Mouse (Mus musculus) hindbrain, embryonic 11.5 days (tissue): Measurements from ENCODE around the gene Hoxa9. TPM values are rescaled to one million over a fixed set of nuclear protein-coding genes. Genes with fewer than 3 reads are reported as not detected.

Source experiments
- ATAC-seq: fragments of 200-750 bp; cut with Nextera tagmentation; 2 replicates; pipeline ENCODE4 v1.8.0; 2017; ENCODE audit warnings: mild to moderate bottlenecking, moderate TSS enrichment, moderate library complexity; ENCODE audit not compliant: low FRiP score
- DNase-seq: peaks from one replicate; pipeline ENCODE4 v3.0.0-alpha.2; 2015; ENCODE audit warnings: low spot score
- H3K27ac ChIP-seq: fragments of 300-500 bp; sonication (generic); 2 replicates; pipeline ENCODE4 v1.5.1; 2014; ENCODE audit warnings: mild to moderate bottlenecking, low read depth, low read length
- H3K27me3 ChIP-seq: fragments of 300-500 bp; sonication (generic); 2 replicates; pipeline ENCODE4 v1.6.1; 2014; ENCODE audit warnings: mild to moderate bottlenecking, low read length, moderate library complexity, mixed read lengths; ENCODE audit not compliant: control insufficient read depth, insufficient read depth
- H3K36me3 ChIP-seq: fragments of 300-500 bp; sonication (generic); 2 replicates; pipeline ENCODE4 v1.6.1; 2014; ENCODE audit warnings: mild to moderate bottlenecking, low read length, moderate library complexity, mixed read lengths; ENCODE audit not compliant: control insufficient read depth, insufficient read depth
- H3K4me1 ChIP-seq: fragments of 300-500 bp; sonication (generic); replicated peaks from 2 replicates; pipeline ENCODE4 v1.6.1; 2014; ENCODE audit warnings: low read length, mixed read lengths; ENCODE audit not compliant: control insufficient read depth, insufficient read depth
- H3K4me2 ChIP-seq: fragments of 300-500 bp; sonication (generic); replicated peaks from 2 replicates; pipeline ENCODE4 v1.6.1; 2014; ENCODE audit warnings: mild to moderate bottlenecking, low read depth, low read length
- H3K4me3 ChIP-seq: fragments of 300-500 bp; sonication (generic); 2 replicates; pipeline ENCODE4 v1.5.1; 2014; ENCODE audit warnings: low read depth, low read length
- H3K9ac ChIP-seq: fragments of 300-500 bp; sonication (generic); 2 replicates; pipeline ENCODE4 v1.6.1; 2014; ENCODE audit warnings: low read depth, low read length
- H3K9me3 ChIP-seq: fragments of 300-500 bp; sonication (generic); 2 replicates; pipeline ENCODE4 v1.6.1; 2016; ENCODE audit warnings: low read length; ENCODE audit not compliant: control insufficient read depth
- WGBS: fragments of 180-500 bp; shearing (Covaris S2); extraction: QIAGEN DNeasy Blood & Tissue Kit; methylation state at CpG from one replicate; pipeline ENCODE4 v1.1.7; 2014; 5-methylcytosine and 5-hydroxymethylcytosine counted together
- polyA plus RNA-seq: library from polyadenylated mRNA; unstranded; fragments of >200 nt; fragmentation: Nextera tagmentation; extraction: Ambion mirVana; gene quantifications from 2 replicates; pipeline ENCODE4 v1.2.1, GENCODE M21; 2014

Gene Hoxa9
- polyA plus RNA-seq, 1 experiment from 2014 or later = 0.25 TPM

DNA sequence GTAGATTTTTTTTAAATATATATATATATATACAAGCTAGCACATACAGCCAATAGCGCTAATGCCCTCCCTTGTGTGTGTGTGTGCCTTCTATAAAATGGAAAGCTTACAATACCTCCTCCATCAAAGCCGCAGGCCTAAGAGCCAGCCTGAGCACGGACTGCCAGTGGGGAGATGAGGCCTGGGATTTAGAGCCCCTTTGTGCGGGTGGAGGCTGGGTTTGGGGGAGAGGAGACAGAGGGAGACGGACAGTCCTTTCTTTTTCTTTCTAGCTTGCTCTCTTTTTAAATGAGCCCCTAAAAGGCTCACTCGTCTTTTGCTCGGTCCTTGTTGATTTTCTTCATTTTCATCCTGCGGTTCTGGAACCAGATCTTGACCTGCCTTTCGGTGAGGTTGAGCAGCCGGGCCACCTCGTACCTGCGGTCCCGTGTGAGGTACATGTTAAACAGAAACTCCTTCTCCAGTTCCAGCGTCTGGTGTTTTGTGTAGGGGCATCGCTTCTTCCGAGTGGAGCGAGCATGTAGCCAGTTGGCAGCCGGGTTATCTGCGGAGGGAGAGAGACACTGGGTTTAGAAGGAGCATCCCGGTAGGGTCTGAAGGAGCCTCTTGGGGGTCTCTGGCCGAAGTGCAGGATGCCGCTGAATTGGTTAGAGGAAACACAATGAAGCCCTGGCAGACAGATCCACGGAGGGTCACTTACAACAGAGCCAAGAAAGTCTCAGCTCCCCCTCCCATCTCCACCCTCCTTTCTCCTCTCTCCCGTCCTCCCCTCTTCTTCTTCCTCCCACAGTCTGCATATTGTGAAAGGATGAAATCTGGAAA, 6.7 kb downstream of the Hoxa9 start:
- under 1% methylated on average over 24 of the region's 24 CpGs for WGBS
- peaks cover 3% of the 10 kb centered on the region; the same call in 1 of the 2 replicates for H3K4me1 ChIP-seq
- H3K4me2 ChIP-seq = no peak overlapping the region
- peak; percentile 70 for DNase-seq
- no peak overlapping the region for H3K9ac ChIP-seq
- ATAC-seq = no peak
- no peak overlapping the region for H3K4me3 ChIP-seq
- H3K27me3 ChIP-seq = peaks cover 94% of the 10 kb centered on the region
- H3K27ac ChIP-seq = no peak overlapping the region
- no peaks in the 10 kb centered on the region for H3K9me3 ChIP-seq
- no peaks in the 10 kb centered on the region for H3K36me3 ChIP-seq

DNA sequence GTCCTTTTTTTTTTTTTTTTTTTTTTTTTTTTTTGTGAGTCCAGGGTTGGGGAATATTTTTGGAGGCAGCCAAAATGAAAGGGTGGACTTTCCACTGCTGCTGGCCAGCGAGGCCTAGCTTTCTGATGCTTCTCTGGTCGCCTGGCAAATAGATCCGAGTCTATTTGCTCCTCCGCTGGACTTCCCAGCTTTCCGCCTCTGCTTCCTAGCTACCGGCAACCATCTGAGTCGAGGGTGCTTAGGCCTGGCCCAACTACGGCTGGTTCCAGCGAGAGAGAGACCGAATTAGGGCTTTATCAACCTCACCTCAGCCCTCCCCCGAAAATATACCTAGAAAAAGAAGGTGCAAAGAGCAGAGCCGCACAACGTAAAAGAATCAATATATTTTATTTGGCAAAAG, 8.2 kb downstream of the Hoxa9 start:
- no peak overlapping the region for H3K4me3 ChIP-seq
- DNase-seq = peak; percentile 57
- no peaks in the 10 kb centered on the region for H3K36me3 ChIP-seq
- H3K9me3 ChIP-seq = no peaks in the 10 kb centered on the region
- no peak overlapping the region for H3K27ac ChIP-seq
- peaks cover 3% of the 10 kb centered on the region; the same call in 1 of the 2 replicates for H3K4me1 ChIP-seq
- no peak for ATAC-seq
- H3K9ac ChIP-seq = no peak overlapping the region
- H3K27me3 ChIP-seq = peaks cover 97% of the 10 kb centered on the region
- WGBS = 13% methylated on average over 13 of the region's 13 CpGs
- no peak overlapping the region for H3K4me2 ChIP-seq

DNA sequence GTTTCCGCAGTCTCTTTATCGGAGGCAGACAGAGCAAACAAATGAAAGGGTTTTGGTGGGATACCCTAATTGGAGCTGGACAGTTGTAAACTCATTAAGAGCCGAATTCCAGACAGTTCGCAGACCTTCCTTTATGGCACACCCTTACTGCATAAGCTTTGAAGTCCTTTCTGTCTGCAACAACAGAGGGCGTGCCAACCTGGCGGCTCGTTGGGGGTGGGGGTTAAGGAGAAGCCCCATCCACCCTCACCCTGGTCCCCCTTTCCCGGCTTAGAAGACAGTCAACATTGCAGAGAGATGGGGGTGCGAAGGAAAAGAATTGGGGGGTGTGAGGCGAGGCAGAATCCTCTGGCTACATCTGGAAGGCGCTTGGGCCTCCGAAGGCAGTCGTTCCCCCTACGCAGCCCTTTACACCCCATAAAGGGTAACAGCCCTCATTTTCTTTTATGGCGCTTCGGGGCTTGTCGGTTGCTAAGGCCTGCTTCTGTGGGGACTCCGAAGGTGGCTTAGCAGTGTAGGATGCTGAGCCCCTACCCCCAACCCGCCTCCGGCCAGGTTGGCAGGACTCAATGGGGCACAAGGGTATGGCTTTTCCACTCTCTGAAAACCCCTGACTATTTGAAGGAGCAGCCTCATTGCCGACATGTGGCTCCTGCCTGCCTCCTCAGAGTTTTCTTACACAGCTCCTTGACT, 8.8 kb downstream of the Hoxa9 start:
- Histone ChIP-seq H3K4me2 (no peak overlapping the region), H3K4me3 (peak overlapping the region; percentile 38; the same call in 1 of the 2 replicates), H3K9ac (no peak overlapping the region), H3K27me3 (peaks cover 97% of the 10 kb centered on the region), H3K36me3 (no peaks in the 10 kb centered on the region), H3K9me3 (no peaks in the 10 kb centered on the region), H3K4me1 (peaks cover 7% of the 10 kb centered on the region; the same call in 1 of the 2 replicates), H3K27ac (no peak overlapping the region)
- 3% methylated on average over 21 of the region's 21 CpGs for WGBS
- ATAC-seq = no peak
- DNase-seq = peak; percentile 61

DNA sequence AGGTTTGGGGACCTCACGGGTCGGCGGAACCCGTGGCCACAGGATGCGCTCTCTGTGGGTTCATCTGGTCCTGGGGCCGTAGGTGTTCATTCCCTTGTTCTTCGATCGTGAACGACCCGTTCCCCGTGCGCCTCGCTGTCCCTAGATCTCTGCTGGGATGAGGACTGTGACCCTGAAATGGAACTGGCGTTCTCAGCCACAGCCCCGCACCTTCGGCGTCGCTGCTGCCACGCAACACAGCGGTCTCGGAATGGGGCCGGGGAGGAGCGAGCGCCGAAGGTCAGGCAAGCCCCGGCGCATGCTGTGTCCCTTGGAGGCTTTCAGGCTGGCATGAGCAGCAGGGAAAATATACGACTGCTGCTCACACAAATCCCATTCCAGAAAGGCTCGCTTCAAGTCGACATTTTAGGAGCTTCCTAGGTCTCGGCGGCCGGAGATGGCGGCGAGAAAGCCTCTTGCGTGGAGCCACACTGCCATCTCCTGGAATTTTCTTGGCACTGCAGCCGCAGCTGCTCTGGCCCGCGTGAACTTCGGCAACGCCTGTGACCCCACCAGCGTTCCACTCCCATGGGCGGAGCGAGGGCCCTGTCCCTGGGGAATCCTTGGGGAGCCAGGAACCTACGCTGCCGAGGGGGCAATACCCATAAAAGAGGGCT, 9.4 kb downstream of the Hoxa9 start, which contains the start of gene Hoxa7:
TSS of gene Hoxa7 (minus strand) at position 518 of the 656 bp plus-strand sequence.
- Histone ChIP-seq H3K27me3 (peaks cover 97% of the 10 kb centered on the region), H3K4me2 (peak within 1 kb of the TSS; percentile 87), H3K4me3 (peak within 1 kb of the TSS; percentile 38), H3K4me1 (peaks cover 8% of the 10 kb centered on the region; the same call in 1 of the 2 replicates), H3K36me3 (no peaks in the 10 kb centered on the region), H3K27ac (no peak within 1 kb of the TSS), H3K9me3 (no peaks in the 10 kb centered on the region), H3K9ac (peak within 1 kb of the TSS; percentile 47)
- peak; percentile 61 for ATAC-seq
- WGBS = under 1% methylated on average over 46 of the region's 46 CpGs
- peak; percentile 71 for DNase-seq

DNA sequence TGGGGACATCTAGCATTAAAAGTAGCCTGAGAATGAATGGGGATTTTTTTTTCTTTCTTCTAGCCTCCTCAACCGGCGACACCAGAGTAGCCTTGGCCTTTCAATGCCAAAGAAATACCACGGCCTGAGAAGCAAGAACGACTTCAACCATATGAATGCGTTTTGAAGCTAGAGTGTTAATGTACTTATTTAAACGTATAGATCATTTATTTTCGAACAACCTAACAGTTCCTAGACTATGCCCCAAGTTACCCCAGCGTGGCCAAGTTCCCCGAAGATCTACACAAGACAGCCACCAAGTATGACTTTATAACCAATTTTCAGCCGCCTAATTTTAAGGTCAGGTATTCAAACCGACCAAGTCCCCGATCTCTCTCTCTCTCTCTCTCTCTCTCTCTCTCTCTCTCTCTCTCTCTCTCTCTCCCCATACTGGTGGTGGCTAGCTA, 10.0 kb downstream of the Hoxa9 start:
- H3K36me3 ChIP-seq = no peaks in the 10 kb centered on the region
- no peaks in the 10 kb centered on the region for H3K9me3 ChIP-seq
- DNase-seq = peak; percentile 67
- no peak overlapping the region for H3K9ac ChIP-seq
- no peak for ATAC-seq
- H3K27me3 ChIP-seq = peaks cover 97% of the 10 kb centered on the region
- H3K4me1 ChIP-seq = peaks cover 8% of the 10 kb centered on the region; the same call in 1 of the 2 replicates
- 9% methylated on average over 12 of the region's 12 CpGs for WGBS
- no peak overlapping the region for H3K27ac ChIP-seq
- peak overlapping the region; percentile 38 for H3K4me3 ChIP-seq
- H3K4me2 ChIP-seq = no peak overlapping the region; the same call in 1 of the 2 replicates

DNA sequence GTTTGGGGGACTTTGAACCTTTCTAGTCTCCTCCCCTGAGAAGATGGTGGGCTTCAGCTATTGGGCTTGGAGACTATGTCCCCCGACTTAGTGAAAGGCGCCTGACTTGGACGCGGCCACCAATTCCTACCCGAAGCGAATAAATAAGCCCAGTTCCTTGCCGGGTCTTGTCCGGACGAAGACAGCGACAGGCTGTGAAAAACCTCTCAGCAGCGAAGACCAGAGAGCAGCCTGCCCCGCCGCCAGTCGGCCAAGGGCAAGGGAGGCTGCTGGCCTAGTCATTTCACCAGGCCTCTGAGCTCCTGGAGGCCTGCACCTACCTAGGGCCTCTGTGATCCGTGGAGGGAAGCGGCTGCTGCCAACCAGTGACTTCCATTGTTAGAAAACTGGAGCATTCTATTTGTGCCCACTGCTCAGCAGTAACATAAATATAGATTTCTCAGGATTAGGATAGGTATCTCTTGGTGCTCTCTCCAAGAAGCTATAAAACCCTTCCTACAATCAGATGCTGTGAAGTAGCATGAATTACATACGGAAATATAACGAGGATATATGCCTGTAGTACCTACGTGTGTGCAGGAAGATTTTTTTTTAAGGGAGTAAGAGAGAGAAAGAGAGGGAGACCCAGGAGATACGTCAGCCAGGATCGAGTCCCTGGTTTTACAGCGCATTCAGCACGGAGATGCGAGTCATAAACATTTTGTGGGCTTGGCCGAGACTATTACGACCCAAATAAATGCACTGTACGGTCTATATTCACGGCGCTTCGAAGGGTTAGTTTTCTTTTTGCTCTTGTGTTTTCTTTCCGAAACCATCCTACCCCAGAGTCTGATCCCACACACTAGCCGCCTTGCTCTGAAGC, 10.7 kb downstream of the Hoxa9 start:
- no peaks in the 10 kb centered on the region for H3K36me3 ChIP-seq
- H3K9me3 ChIP-seq = no peaks in the 10 kb centered on the region
- peaks cover 8% of the 10 kb centered on the region; the same call in 1 of the 2 replicates for H3K4me1 ChIP-seq
- no peak overlapping the region for H3K4me2 ChIP-seq
- DNase-seq (peak; percentile 68), ATAC-seq (no peak)
- H3K27ac ChIP-seq = no peak overlapping the region
- 11% methylated on average over 32 of the region's 32 CpGs for WGBS
- H3K27me3 ChIP-seq = peaks cover 97% of the 10 kb centered on the region
- no peak overlapping the region for H3K4me3 ChIP-seq
- H3K9ac ChIP-seq = no peak overlapping the region

DNA sequence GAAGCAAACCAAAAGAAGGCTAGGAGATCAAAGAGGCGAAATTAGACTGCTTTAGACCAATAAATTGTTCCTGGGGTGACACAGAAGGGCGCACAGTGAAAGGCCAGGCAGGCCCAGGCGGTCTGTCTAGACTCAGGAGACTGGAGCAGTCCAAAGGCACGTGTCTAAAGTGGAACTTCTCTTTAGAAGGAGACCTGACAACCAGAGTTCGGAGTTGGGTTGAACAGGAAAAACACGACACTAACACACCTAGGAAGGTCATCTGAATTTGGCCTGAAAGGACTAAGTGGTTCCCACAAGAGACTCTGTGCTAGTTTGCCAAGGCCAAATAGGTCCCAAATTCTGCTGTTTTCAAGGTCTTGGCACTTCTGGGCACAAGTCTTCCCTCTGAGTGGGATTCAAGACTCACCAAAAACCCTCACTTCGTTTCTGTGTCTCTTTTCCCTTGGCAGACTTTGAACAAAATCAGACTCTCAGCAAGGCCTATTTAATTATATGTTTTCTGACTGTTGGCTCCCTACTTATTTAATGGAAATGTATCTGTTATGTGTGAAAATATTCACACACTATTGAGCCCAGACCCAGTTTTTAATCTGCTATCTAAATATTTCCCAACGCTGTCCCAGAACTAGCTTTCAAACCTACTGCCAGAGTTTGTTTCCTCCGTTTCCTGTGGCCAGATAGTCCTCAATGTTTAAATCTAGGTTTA, 11.5 kb downstream of the Hoxa9 start:
- no peaks in the 10 kb centered on the region for H3K9me3 ChIP-seq
- no peak overlapping the region for H3K9ac ChIP-seq
- no peak overlapping the region for H3K4me2 ChIP-seq
- H3K4me1 ChIP-seq = peaks cover 8% of the 10 kb centered on the region; the same call in 1 of the 2 replicates
- ATAC-seq (no peak), DNase-seq (peak; percentile 71)
- H3K27me3 ChIP-seq = peaks cover 97% of the 10 kb centered on the region
- no peaks in the 10 kb centered on the region for H3K36me3 ChIP-seq
- no peak overlapping the region for H3K27ac ChIP-seq
- WGBS = 21% methylated on average over 9 of the region's 9 CpGs
- no peak overlapping the region for H3K4me3 ChIP-seq
